Mouse (Mus musculus): ENCODE data around the gene Tmem266. TPM values are rescaled to one million over a fixed set of nuclear protein-coding genes. Genes with fewer than 3 reads are reported as not detected.
A peak's percentile ranks its signal among the peaks of the same experiment; 100 is the strongest.

The Tmem266 gene
- polyA plus RNA-seq, 1 experiment from 2014 or later, result 0.94 TPM

DNA sequence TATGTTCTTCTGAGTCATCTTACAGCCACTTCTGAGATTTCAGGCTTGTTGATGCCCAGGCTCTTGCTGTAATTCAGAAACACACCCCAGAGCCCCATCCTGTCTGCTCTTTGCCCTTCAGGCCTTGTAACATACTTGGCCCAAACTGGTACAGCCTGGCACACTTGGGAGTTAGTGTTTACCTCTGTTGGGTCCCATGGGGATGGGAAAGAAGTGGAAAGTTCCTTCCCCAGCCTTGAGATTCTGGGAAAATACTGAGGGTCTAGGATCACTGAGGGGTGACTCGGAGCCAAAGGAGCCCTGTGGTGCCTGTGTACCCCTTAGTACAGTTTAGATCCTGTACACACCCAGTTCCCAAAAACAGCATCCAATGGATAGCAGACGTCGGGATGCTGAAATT, 95.1 kb downstream of the Tmem266 start:
- 91% methylated on average over 3 of the region's 3 CpGs for WGBS
- H3K27ac ChIP-seq (ENCODE audit: low read depth, low read length), result no peak overlapping the region

GRCm38 (mm10) chr9:55423451-55424424, 97.0 kb downstream of the Tmem266 start:
- Histone ChIP-seq H3K9me3 (replicated peaks; ENCODE audit: control insufficient read depth, low read length) (0 out of 2 replicates have a peak, but pooled peaks cover 5% of the 10 kb centered on the region), H3K4me2 (ENCODE audit: low read length) (no peak overlapping the region), H3K4me3 (ENCODE audit: low read depth, low read length) (no peak overlapping the region), H3K4me1 (ENCODE audit: control insufficient read depth, insufficient read depth, low read length) (no peaks in the 10 kb centered on the region), H3K36me3 (ENCODE audit: control insufficient read depth, insufficient read depth, low read length) (no peaks in the 10 kb centered on the region), H3K9ac (ENCODE audit: low read length) (no peak overlapping the region), H3K27ac (ENCODE audit: low read depth, low read length) (no peak overlapping the region), H3K27me3 (replicated peaks; ENCODE audit: control insufficient read depth, insufficient read depth, low read length) (no peaks in the 10 kb centered on the region)
- ATAC-seq (no peak), DNase-seq (ENCODE audit: low spot score) (no peak)
- 70% methylated on average over 14 of the region's 14 CpGs for WGBS

More for the DNA sequence above, 95.1 kb downstream of the Tmem266 start:
- no peak overlapping the region for H3K4me3 ChIP-seq (ENCODE audit: low read depth, low read length)
- no peaks in the 10 kb centered on the region for H3K4me1 ChIP-seq (ENCODE audit: control insufficient read depth, insufficient read depth, low read length)
- H3K27me3 ChIP-seq (replicated peaks; ENCODE audit: control insufficient read depth, insufficient read depth, low read length), result no peaks in the 10 kb centered on the region
- DNase-seq (ENCODE audit: low spot score), result no peak
- H3K4me2 ChIP-seq (ENCODE audit: low read length), result no peak overlapping the region
- ATAC-seq, result no peak
- H3K36me3 ChIP-seq (ENCODE audit: control insufficient read depth, insufficient read depth, low read length), result no peaks in the 10 kb centered on the region
- no peak overlapping the region for H3K9ac ChIP-seq (ENCODE audit: low read length)
- 0 out of 2 replicates have a peak, but pooled peaks cover 5% of the 10 kb centered on the region for H3K9me3 ChIP-seq (replicated peaks; ENCODE audit: control insufficient read depth, low read length)

GRCm38 (mm10) chr9:55425271-55425810, 98.6 kb downstream of the Tmem266 start:
- Histone ChIP-seq H3K36me3 (ENCODE audit: control insufficient read depth, insufficient read depth, low read length) (no peaks in the 10 kb centered on the region), H3K4me2 (ENCODE audit: low read length) (no peak overlapping the region), H3K4me3 (ENCODE audit: low read depth, low read length) (no peak overlapping the region), H3K27ac (ENCODE audit: low read depth, low read length) (no peak overlapping the region), H3K4me1 (ENCODE audit: control insufficient read depth, insufficient read depth, low read length) (no peaks in the 10 kb centered on the region), H3K9ac (ENCODE audit: low read length) (no peak overlapping the region), H3K27me3 (replicated peaks; ENCODE audit: control insufficient read depth, insufficient read depth, low read length) (no peaks in the 10 kb centered on the region), H3K9me3 (replicated peaks; ENCODE audit: control insufficient read depth, low read length) (0 out of 2 replicates have a peak, but pooled peaks cover 5% of the 10 kb centered on the region)
- DNase-seq (ENCODE audit: low spot score) (no peak), ATAC-seq (no peak)
- 67% methylated on average over 7 of the region's 7 CpGs for WGBS

DNA sequence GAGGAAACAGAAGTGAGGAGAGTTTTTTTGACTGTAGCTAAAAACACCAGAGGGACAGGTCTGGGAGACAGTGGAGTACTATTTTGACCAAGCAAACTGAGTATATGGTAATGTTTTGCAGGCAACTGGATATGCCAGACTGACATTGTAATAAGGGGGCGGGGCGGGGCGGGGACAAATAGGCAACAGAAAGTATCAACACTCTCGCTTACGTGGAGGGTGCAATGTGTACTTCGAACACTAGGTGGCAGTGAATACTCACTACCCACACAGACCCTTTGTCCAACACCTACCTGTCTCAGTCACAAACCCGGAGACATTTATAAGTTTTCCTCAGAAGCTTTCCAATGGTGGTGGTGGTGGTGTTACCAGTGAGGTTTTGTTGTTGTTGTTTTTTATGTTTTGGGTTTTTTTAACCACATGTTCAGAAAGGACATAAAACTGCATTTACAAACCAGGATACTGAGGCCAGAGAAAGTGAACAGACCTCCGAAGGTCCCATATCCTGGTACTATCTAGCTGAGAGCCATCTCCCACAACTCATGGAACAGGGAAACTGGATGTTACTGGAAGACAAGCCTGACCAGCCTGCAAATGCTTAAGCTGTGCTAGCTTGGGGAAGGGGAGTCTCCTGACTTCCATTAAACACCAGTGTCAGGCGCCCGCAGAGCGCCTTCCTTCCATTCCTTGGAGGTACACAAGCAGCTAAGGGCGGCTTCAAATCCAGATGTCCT, 102.7 kb downstream of the Tmem266 start:
- Histone ChIP-seq H3K4me2 (ENCODE audit: low read length) (no peak overlapping the region), H3K9ac (ENCODE audit: low read length) (no peak overlapping the region), H3K27ac (ENCODE audit: low read depth, low read length) (no peak overlapping the region), H3K4me1 (ENCODE audit: control insufficient read depth, insufficient read depth, low read length) (no peaks in the 10 kb centered on the region), H3K27me3 (replicated peaks; ENCODE audit: control insufficient read depth, insufficient read depth, low read length) (no peaks in the 10 kb centered on the region; the same call in 1 of the 2 replicates), H3K36me3 (ENCODE audit: control insufficient read depth, insufficient read depth, low read length) (no peaks in the 10 kb centered on the region), H3K4me3 (ENCODE audit: low read depth, low read length) (no peak overlapping the region), H3K9me3 (replicated peaks; ENCODE audit: control insufficient read depth, low read length) (no peaks in the 10 kb centered on the region)
- 34% methylated on average over 12 of the region's 12 CpGs for WGBS
- peak; percentile 88 for DNase-seq (ENCODE audit: low spot score)
- peak; percentile 82 for ATAC-seq

DNA sequence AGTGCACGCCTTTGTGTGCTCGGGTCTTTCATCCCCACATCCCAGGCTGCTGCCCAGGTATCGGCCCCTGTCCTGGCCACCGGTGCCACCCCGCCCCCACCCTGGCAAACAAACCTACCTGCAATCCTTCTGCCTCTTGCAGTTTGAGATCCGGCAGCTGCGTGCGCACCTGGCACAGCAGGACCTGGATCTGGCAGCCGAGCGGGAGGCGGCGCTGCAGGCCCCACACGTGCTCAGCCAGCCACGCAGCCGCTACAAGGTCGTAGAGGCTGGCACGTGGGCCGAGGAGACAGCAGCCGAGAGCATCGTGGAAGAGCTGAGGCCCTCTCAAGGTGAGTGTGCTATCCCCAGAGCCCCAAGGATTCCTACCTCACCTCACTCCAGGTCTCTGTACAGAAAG, 103.4 kb downstream of the Tmem266 start:
- Histone ChIP-seq H3K27me3 (replicated peaks; ENCODE audit: control insufficient read depth, insufficient read depth, low read length) (no peaks in the 10 kb centered on the region; the same call in 1 of the 2 replicates), H3K9me3 (replicated peaks; ENCODE audit: control insufficient read depth, low read length) (no peaks in the 10 kb centered on the region), H3K4me3 (ENCODE audit: low read depth, low read length) (no peak overlapping the region), H3K9ac (ENCODE audit: low read length) (no peak overlapping the region), H3K4me1 (ENCODE audit: control insufficient read depth, insufficient read depth, low read length) (no peaks in the 10 kb centered on the region), H3K27ac (ENCODE audit: low read depth, low read length) (no peak overlapping the region), H3K36me3 (ENCODE audit: control insufficient read depth, insufficient read depth, low read length) (no peaks in the 10 kb centered on the region), H3K4me2 (ENCODE audit: low read length) (peak overlapping the region; percentile 9; the same call in 1 of the 2 replicates)
- ATAC-seq (no peak; the same call in 1 of the 2 replicates), DNase-seq (ENCODE audit: low spot score) (peak; percentile 24)
- WGBS, result 32% methylated on average over 20 of the region's 20 CpGs

DNA sequence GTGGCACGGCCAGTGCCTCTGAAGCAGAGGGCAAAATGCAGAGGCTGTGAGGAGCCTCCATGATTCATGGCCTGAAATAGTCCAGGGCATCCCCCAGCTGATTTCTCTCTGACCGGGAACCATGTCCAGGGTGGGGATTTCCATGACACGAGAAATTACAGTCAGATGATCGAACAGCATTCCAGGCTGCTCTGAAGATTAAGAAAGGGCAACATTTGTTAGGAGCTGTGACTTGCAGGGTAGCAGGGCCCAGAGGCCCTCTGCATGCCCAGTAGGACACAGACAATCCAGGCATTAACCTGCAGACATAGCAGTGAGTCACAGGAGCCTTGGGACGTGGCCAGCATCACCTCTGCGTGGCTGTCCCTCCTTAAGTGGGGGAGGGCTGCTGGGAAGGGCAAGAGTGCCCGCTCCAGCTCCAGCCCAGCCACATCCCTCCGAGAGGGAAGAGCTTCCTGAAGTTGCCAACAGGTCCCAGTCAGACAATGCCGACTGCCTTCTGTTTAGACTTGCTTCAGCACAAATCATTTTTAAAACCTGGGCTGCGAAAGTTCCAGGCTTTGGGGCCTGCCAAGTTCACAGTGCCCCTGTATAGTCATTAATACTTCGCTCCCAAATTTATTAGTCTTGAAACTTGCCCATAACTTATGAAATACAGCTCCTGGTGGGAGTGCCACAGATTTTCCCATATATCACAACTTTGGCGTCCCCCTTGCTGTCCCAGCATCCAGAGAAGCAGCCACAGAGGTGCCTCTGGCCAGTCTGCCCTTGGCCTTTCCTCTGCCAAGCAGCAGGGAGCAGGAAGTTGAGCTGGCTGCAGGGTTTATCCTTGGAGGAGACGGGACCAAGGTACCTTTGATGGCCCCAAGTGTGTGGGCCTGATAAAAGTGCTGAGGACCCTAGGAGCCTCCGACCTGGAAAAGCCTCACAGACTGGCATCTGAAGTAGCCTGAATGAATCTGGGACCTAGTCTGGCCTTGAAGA, 105.9 kb downstream of the Tmem266 start:
- DNase-seq (ENCODE audit: low spot score), result no peak
- no peak overlapping the region for H3K4me3 ChIP-seq (ENCODE audit: low read depth, low read length)
- WGBS, result 78% methylated on average over 14 of the region's 14 CpGs

GRCm38 (mm10) chr9:55433875-55434274, 107.2 kb downstream of the Tmem266 start:
- no peaks in the 10 kb centered on the region for H3K9me3 ChIP-seq (replicated peaks; ENCODE audit: control insufficient read depth, low read length)
- ATAC-seq (no peak), DNase-seq (ENCODE audit: low spot score) (no peak)
- no peaks in the 10 kb centered on the region for H3K4me1 ChIP-seq (ENCODE audit: control insufficient read depth, insufficient read depth, low read length)
- 83% methylated on average over 5 of the region's 5 CpGs for WGBS
- H3K4me2 ChIP-seq (ENCODE audit: low read length), result no peak overlapping the region
- no peak overlapping the region for H3K9ac ChIP-seq (ENCODE audit: low read length)
- H3K36me3 ChIP-seq (ENCODE audit: control insufficient read depth, insufficient read depth, low read length), result no peaks in the 10 kb centered on the region
- H3K27ac ChIP-seq (ENCODE audit: low read depth, low read length), result no peak overlapping the region
- no peaks in the 10 kb centered on the region; the same call in 1 of the 2 replicates for H3K27me3 ChIP-seq (replicated peaks; ENCODE audit: control insufficient read depth, insufficient read depth, low read length)
- H3K4me3 ChIP-seq (ENCODE audit: low read depth, low read length), result no peak overlapping the region

More for the DNA sequence above, 105.9 kb downstream of the Tmem266 start:
- no peak for ATAC-seq
- Histone ChIP-seq H3K9ac (ENCODE audit: low read length) (no peak overlapping the region), H3K36me3 (ENCODE audit: control insufficient read depth, insufficient read depth, low read length) (no peaks in the 10 kb centered on the region), H3K27ac (ENCODE audit: low read depth, low read length) (no peak overlapping the region), H3K9me3 (replicated peaks; ENCODE audit: control insufficient read depth, low read length) (no peaks in the 10 kb centered on the region), H3K4me2 (ENCODE audit: low read length) (no peak overlapping the region), H3K27me3 (replicated peaks; ENCODE audit: control insufficient read depth, insufficient read depth, low read length) (no peaks in the 10 kb centered on the region; the same call in 1 of the 2 replicates), H3K4me1 (ENCODE audit: control insufficient read depth, insufficient read depth, low read length) (no peaks in the 10 kb centered on the region)

DNA sequence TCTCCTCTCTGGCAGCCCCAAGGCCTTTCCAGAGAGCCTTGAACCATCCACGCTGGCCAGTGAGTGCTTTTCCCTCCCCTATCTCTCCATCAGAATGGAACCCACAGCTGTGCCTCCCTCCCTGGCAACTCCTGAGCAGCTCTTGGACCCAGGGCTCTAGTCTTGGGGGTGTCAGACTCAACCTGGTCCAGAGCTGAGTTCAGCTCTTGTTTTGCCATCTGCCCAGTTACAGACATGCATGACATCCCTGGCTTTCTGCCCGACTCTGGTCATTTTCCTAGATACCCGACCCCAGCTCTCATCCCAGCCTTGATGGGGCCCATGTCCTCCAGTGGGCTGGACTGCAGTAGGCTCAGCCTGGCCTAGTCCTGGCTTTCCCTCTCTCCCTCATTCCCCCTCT, 111.7 kb downstream of the Tmem266 start:
- Histone ChIP-seq H3K27me3 (replicated peaks; ENCODE audit: control insufficient read depth, insufficient read depth, low read length) (no peaks in the 10 kb centered on the region), H3K36me3 (ENCODE audit: control insufficient read depth, insufficient read depth, low read length) (no peaks in the 10 kb centered on the region), H3K4me1 (ENCODE audit: control insufficient read depth, insufficient read depth, low read length) (no peaks in the 10 kb centered on the region), H3K9ac (ENCODE audit: low read length) (no peak overlapping the region), H3K4me2 (ENCODE audit: low read length) (no peak overlapping the region), H3K4me3 (ENCODE audit: low read depth, low read length) (no peak overlapping the region), H3K9me3 (replicated peaks; ENCODE audit: control insufficient read depth, low read length) (no peaks in the 10 kb centered on the region), H3K27ac (ENCODE audit: low read depth, low read length) (no peak overlapping the region)
- WGBS, result 72% methylated on average over 3 of the region's 3 CpGs
- no peak for DNase-seq (ENCODE audit: low spot score)
- ATAC-seq, result no peak

Data from forebrain, embryonic 14.5 days (tissue).